Mouse (Mus musculus) neural tube, embryonic 13.5 days (tissue): ENCODE results near the gene Ccdc113. TPM values are rescaled to one million over a fixed set of nuclear protein-coding genes. Genes with fewer than 3 reads are reported as not detected.
A peak's percentile ranks its signal among the peaks of the same experiment; 100 is the strongest.

Experiments used
- ATAC-seq: fragments of 200-750 bp; cut with Nextera tagmentation; 2 replicates; pipeline ENCODE4 v1.8.0; 2017; ENCODE audit warnings: low read depth, mild to moderate bottlenecking, moderate TSS enrichment, moderate library complexity
- H3K27ac ChIP-seq: fragments of 300-500 bp; sonication (generic); replicated peaks from 2 replicates; pipeline ENCODE4 v1.5.1; 2015; ENCODE audit warnings: moderate library complexity, mild to moderate bottlenecking, inconsistent platforms
- H3K27me3 ChIP-seq: fragments of 300-500 bp; sonication (generic); 2 replicates; pipeline ENCODE4 v1.6.1; 2015; ENCODE audit warnings: mild to moderate bottlenecking, inconsistent platforms
- H3K36me3 ChIP-seq: fragments of 300-500 bp; sonication (generic); 2 replicates; pipeline ENCODE4 v1.6.1; 2015; ENCODE audit warnings: mild to moderate bottlenecking, inconsistent platforms
- H3K4me1 ChIP-seq: fragments of 300-500 bp; sonication (generic); replicated peaks from 2 replicates; pipeline ENCODE4 v1.6.1; 2015; ENCODE audit warnings: inconsistent platforms
- H3K4me2 ChIP-seq: fragments of 300-500 bp; sonication (generic); 2 replicates; pipeline ENCODE4 v1.6.1; 2015; ENCODE audit warnings: inconsistent platforms, mild to moderate bottlenecking, moderate library complexity
- H3K4me3 ChIP-seq: fragments of 300-500 bp; sonication (generic); 2 replicates; pipeline ENCODE4 v1.5.1; 2015; ENCODE audit warnings: mild to moderate bottlenecking, inconsistent platforms
- H3K9ac ChIP-seq: fragments of 300-500 bp; sonication (generic); 2 replicates; pipeline ENCODE4 v1.6.1; 2015; ENCODE audit warnings: moderate library complexity, mild to moderate bottlenecking, inconsistent platforms
- H3K9me3 ChIP-seq: fragments of 300-500 bp; sonication (generic); 2 replicates; pipeline ENCODE4 v1.6.1; 2016; ENCODE audit warnings: inconsistent platforms
- WGBS: fragments of 180-500 bp; shearing (Covaris S2); methylation state at CpG from one replicate; pipeline ENCODE4 v1.1.7; 2015; 5-methylcytosine and 5-hydroxymethylcytosine counted together
- polyA plus RNA-seq: library from polyadenylated mRNA; unstranded; fragments of >200 nt; fragmentation: Nextera tagmentation; extraction: Ambion mirVana; gene quantifications from 2 replicates; pipeline ENCODE4 v1.2.1, GENCODE M21; 2015

Ccdc113 gene
- polyA plus RNA-seq, 1 experiment from 2014 or later = 0.54 TPM

DNA sequence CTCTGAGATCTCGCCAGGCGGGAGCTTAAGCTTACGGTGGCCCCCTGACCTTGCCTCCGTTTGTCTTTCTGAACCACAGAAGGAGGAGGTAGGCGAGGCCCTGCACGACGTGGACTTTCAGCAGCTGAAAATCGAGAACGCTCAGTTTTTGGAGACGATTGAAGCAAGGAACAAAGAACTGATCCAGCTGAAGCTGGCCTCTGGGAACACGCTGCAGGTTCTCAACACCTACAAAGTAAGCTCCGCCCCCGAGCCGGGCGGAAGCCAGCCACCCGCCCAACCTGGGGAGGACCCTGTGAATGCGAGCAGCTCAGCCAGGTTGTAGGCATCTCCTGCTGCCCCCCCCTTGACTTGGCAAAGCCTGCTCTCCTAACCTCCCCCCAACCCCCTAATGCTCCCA, 11.9 kb downstream of the Ccdc113 start:
- Histone ChIP-seq H3K36me3 (no peaks in the 10 kb centered on the region), H3K9me3 (no peaks in the 10 kb centered on the region), H3K27me3 (no peaks in the 10 kb centered on the region), H3K9ac (no peak overlapping the region), H3K4me2 (no peak overlapping the region), H3K4me1 (peaks cover 17% of the 10 kb centered on the region), H3K4me3 (no peak overlapping the region), H3K27ac (no peak overlapping the region)
- WGBS = 81% methylated on average over 17 of the region's 17 CpGs
- ATAC-seq = no peak

DNA sequence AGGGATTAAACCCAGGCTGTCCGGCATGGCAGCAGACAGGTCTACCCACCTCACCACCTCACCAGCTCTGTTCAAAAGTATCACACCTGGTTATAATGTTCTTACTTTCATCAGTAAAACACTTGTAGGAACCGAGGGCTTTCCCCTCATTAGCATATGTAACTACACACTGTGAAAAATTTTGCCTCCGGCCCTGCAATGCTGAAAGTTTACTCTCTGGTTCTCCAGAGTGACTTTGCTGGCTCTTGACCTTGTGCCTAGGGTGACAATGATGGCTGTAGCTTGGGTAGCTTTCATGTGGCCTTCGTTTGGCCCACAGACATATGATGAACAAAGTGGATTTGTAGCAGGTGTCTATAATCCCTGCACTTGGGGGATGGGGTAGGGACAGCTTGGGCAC, 13.1 kb downstream of the Ccdc113 start:
- H3K9me3 ChIP-seq = no peaks in the 10 kb centered on the region
- no peaks in the 10 kb centered on the region for H3K36me3 ChIP-seq
- H3K9ac ChIP-seq = no peak overlapping the region
- no peak overlapping the region for H3K4me3 ChIP-seq
- no peaks in the 10 kb centered on the region for H3K27me3 ChIP-seq
- H3K27ac ChIP-seq = no peak overlapping the region
- no peak overlapping the region for H3K4me2 ChIP-seq
- ATAC-seq = no peak
- 81% methylated on average over 4 of the region's 4 CpGs for WGBS
- H3K4me1 ChIP-seq = peaks cover 18% of the 10 kb centered on the region

DNA sequence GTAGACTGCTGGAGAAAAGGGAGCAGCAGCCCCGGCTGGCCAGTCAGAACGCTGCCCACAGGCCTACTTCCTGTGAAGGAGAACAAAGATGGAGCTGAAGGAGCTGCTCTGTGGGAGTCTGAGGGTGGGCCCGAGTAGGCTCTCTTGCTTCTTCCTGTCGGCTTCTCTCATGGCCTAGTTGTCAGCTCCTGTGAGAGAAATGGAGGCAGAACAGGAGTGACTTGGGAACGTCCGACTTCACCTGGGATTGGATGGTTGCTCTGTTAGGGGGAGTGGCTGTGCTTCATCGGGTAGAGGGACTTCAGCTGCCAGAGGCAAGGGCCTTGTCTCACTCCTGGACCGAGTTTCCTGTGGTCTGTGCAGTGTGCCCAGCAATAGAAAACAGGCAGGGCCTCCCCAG, 14.0 kb downstream of the Ccdc113 start:
- H3K9me3 ChIP-seq = no peaks in the 10 kb centered on the region
- H3K4me2 ChIP-seq = no peak overlapping the region
- WGBS = 73% methylated on average over 8 of the region's 8 CpGs
- H3K27me3 ChIP-seq = no peaks in the 10 kb centered on the region
- H3K4me3 ChIP-seq = no peak overlapping the region
- no peak overlapping the region for H3K27ac ChIP-seq
- H3K36me3 ChIP-seq = no peaks in the 10 kb centered on the region
- ATAC-seq = no peak
- H3K9ac ChIP-seq = no peak overlapping the region
- H3K4me1 ChIP-seq = peaks cover 18% of the 10 kb centered on the region

DNA sequence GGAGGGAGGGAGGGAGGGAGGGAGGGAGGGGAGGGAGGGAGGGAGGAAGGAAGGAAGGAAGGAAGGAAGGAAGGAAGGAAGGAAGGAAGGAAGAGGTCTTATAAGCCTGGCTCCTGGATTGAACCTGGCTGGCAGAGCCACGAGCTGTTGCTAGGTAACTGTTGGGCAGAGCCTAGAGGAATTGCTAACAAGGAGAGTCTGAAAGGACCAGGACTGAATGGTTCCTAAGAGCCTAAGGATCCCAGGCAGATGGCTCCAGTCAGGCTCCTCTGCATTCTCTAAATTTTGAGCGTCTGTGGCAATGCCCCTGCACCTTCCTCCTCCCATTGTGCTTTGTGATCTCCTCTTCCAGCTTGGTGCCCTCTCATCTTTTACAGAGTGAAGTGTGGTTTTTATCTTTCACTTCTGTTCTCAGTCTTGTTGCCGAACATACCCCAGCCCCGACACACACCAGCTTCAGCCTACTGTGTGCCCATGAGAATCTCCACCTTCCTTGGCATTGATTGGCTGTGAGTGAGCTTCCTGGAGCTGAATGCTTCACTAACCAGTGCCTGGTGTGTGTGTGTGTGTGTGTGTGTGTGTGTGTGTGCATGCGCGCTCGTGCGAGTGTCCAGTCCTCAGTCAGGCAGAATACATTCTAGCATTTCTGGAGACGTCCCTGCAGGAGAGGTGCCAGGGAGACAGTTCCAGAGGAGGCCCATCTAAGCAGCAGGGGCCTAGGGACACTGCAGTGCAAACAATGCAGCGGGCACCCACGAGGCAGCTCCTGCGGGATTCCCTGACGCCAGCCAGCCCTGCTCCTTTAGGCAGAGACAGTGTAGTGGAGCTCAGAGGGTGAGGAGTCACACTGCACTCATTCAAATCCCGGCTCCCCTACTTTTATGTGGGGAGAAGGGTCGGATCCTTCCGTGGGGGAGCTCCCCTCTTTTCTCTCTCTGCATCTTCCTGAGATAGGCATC, 16.3 kb downstream of the Ccdc113 start:
- ATAC-seq = peak; percentile 80
- H3K4me3 ChIP-seq = no peak overlapping the region
- no peaks in the 10 kb centered on the region for H3K36me3 ChIP-seq
- peaks cover 18% of the 10 kb centered on the region for H3K4me1 ChIP-seq
- 54% methylated on average over 16 of the region's 16 CpGs for WGBS
- H3K9ac ChIP-seq = peak overlapping the region; percentile 45; the same call in 1 of the 2 replicates
- peak overlapping the region; percentile 54 for H3K27ac ChIP-seq
- H3K27me3 ChIP-seq = no peaks in the 10 kb centered on the region
- no peaks in the 10 kb centered on the region for H3K9me3 ChIP-seq
- H3K4me2 ChIP-seq = no peak overlapping the region

DNA sequence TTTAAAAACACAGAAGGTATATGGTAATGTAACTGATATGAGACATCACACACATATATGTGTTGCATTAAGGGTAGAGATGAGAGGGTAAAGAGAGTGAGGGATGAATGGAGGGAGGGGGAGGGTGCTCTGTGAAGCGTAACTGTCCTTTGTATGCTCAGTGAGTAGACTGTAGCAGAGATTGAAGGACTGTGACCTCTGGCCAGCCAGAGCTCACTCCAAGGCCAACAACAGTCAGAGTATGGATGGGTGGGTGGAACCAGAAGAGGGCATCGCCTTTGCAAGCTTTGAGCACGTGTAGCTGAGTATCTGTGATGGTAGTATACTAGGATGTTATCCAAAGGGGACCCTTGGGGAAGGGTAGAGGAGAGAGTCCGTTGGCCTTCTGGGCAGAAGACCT, 17.7 kb downstream of the Ccdc113 start:
- peaks cover 12% of the 10 kb centered on the region for H3K4me1 ChIP-seq
- no peak overlapping the region for H3K9ac ChIP-seq
- WGBS = 77% methylated on average over 4 of the region's 4 CpGs
- H3K9me3 ChIP-seq = no peaks in the 10 kb centered on the region
- H3K4me2 ChIP-seq = no peak overlapping the region
- no peaks in the 10 kb centered on the region for H3K36me3 ChIP-seq
- H3K4me3 ChIP-seq = no peak overlapping the region
- H3K27ac ChIP-seq = no peak overlapping the region
- no peaks in the 10 kb centered on the region for H3K27me3 ChIP-seq
- no peak for ATAC-seq

DNA sequence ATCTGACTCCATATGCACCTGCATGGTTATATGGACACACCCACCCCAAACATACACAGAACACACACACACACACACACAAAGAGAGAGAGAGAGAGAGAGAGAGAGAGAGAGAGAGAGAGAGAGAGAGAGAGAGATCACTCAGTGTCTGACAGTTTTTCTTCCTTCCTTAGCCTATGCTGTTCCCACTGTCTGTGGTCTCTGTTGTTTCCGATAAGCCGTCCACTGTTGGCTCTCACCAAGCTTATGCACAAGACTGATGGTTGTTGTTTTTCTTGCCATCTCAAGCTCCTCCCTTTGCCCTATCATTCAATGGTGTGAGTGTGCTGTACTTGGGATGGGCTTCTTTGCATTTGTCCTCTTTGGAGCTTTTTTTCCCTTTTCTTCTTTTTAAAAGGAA, 22.1 kb downstream of the Ccdc113 start:
- no peak for ATAC-seq
- 95% methylated on average over 2 of the region's 2 CpGs for WGBS
- peaks cover under 1% of the 10 kb centered on the region; the same call in 1 of the 2 replicates for H3K4me1 ChIP-seq

DNA sequence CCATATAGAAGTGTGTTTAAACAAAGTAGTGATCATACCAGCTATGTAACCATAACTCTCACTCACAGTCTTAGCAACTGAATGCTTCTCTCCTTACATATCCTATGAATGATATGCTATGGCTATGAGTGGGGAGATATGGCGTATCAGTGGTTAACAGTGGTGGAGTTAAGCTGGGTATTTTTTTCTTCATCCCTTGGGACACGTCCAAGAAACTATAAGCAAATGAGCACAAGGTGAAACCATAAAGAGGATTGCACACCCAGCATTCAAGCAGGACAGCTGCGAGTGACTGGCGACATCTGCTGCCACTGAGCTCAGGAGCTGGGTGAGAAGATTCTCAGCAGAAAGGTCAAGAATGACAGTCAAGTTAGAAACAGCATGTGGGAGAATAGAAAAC, 32.3 kb downstream of the Ccdc113 start:
- Histone ChIP-seq H3K36me3 (no peaks in the 10 kb centered on the region), H3K9me3 (peaks cover 5% of the 10 kb centered on the region; the same call in 1 of the 2 replicates), H3K9ac (no peak overlapping the region), H3K4me1 (no peaks in the 10 kb centered on the region), H3K27ac (no peak overlapping the region), H3K27me3 (no peaks in the 10 kb centered on the region), H3K4me2 (no peak overlapping the region), H3K4me3 (no peak overlapping the region)
- WGBS = 75% methylated on average over 4 of the region's 4 CpGs
- ATAC-seq = no peak

More for the DNA sequence above, 22.1 kb downstream of the Ccdc113 start:
- H3K4me3 ChIP-seq = no peak overlapping the region
- no peak overlapping the region for H3K4me2 ChIP-seq
- no peak overlapping the region for H3K27ac ChIP-seq
- H3K9me3 ChIP-seq = no peaks in the 10 kb centered on the region
- H3K27me3 ChIP-seq = no peaks in the 10 kb centered on the region
- no peaks in the 10 kb centered on the region for H3K36me3 ChIP-seq
- H3K9ac ChIP-seq = no peak overlapping the region

DNA sequence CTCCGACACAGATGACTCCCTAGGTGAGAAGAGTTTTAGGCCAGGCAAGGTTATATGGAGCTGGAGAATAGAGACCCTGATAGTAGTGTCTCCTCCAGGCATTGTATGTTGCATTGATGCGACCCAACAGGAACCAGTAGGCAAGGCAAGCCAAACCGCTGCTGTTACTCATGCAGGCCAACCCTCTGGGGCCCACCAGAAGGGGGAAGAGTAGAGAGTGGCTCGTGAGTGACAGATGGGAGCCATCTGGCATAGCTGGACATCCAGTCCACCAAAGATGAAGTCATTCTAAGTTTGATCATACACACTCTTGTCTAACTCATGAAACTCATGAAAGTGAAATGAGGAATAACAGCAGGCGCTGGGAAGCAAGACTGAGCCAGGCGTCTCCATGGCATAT, 32.9 kb downstream of the Ccdc113 start:
- H3K27ac ChIP-seq = no peak overlapping the region
- no peak for ATAC-seq
- H3K9me3 ChIP-seq = peaks cover 5% of the 10 kb centered on the region; the same call in 1 of the 2 replicates
- H3K27me3 ChIP-seq = no peaks in the 10 kb centered on the region
- H3K4me3 ChIP-seq = no peak overlapping the region
- H3K36me3 ChIP-seq = no peaks in the 10 kb centered on the region
- no peak overlapping the region for H3K9ac ChIP-seq
- H3K4me2 ChIP-seq = no peak overlapping the region
- 77% methylated on average over 6 of the region's 6 CpGs for WGBS
- H3K4me1 ChIP-seq = no peaks in the 10 kb centered on the region

DNA sequence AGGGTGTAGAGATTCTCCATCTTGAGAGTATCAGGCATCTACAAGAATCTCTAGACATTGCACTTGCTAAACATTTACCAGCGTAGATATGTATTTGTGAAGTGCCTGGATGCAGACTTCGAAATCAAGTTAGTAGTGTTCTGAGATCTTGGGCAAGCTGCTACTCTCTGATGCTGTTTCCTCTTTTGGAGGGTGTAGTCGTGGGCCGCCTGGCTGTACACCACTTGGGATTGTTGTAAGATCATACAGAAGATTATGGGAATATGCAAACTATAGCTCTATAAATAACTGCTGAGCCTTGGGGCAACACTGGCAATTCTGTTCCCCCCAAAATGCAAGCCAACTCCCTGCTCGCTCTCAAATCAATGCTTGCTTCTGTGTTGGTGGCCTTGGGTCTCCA, 39.3 kb downstream of the Ccdc113 start:
- 92% methylated on average over 5 of the region's 5 CpGs for WGBS
- no peaks in the 10 kb centered on the region for H3K27me3 ChIP-seq
- H3K9ac ChIP-seq = no peak overlapping the region

DNA sequence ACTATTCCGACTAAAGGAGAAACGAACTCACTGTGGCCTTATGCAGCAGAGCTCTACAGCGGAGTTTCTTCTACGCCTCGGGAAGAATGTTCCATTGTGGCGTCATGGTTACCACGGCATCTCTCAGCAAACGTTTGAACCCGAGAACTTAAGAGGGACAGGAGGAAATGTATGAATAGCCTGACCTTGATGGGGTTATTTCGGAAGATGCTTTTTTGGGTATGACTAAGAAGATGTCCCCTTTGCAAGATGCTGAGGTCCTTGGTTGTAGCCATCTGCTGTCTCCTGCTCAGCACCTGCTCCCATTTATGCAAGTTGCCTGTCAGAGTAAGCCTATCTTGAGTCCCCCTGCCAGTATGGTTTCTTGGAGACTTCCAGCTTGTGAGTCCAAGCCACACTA, 42.4 kb downstream of the Ccdc113 start, which contains the start of gene Prss54:
Gene Prss54 (minus strand): TSS at position 101 of the 400 bp plus-strand sequence.
- H3K36me3 ChIP-seq = no peaks in the 10 kb centered on the region
- no peak for ATAC-seq
- H3K27me3 ChIP-seq = no peaks in the 10 kb centered on the region
- H3K4me2 ChIP-seq = no peak within 1 kb of the TSS
- 87% methylated on average over 10 of the region's 10 CpGs for WGBS
- H3K4me3 ChIP-seq = no peak within 1 kb of the TSS
- no peak within 1 kb of the TSS for H3K27ac ChIP-seq
- H3K9me3 ChIP-seq = no peaks in the 10 kb centered on the region
- H3K4me1 ChIP-seq = no peaks in the 10 kb centered on the region
- H3K9ac ChIP-seq = no peak within 1 kb of the TSS

More for the DNA sequence above, 39.3 kb downstream of the Ccdc113 start:
- Histone ChIP-seq H3K36me3 (no peaks in the 10 kb centered on the region), H3K4me2 (no peak overlapping the region), H3K9me3 (peaks cover 5% of the 10 kb centered on the region; the same call in 1 of the 2 replicates), H3K4me3 (no peak overlapping the region), H3K4me1 (no peaks in the 10 kb centered on the region), H3K27ac (no peak overlapping the region)
- no peak for ATAC-seq

DNA sequence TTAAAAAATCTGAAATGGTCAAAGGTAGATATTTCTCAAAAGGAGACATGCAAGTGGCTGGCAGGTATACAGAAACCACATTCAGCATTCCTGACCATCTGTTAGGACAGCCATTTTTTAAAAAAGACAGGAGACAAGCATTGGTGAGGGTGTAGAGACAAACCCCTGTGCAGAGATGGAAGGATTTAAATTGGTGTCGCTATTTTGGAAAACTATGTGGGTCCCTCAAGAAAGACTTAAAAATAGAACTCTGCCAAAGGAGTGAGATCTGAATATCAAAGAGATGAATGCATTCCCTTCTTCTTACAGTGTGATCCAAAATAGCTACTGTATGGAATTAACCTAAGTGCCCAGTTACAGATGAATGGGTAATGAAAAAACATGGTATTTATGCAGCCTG, 53.5 kb downstream of the Ccdc113 start:
- 0 out of 2 replicates have a peak, but pooled peaks cover 3% of the 10 kb centered on the region for H3K4me1 ChIP-seq
- H3K9me3 ChIP-seq = no peaks in the 10 kb centered on the region
- no peak overlapping the region for H3K4me3 ChIP-seq
- WGBS = 96% methylated on average over 1 of the region's 1 CpGs
- no peak overlapping the region for H3K27ac ChIP-seq
- no peaks in the 10 kb centered on the region for H3K27me3 ChIP-seq
- H3K9ac ChIP-seq = no peak overlapping the region
- no peak for ATAC-seq
- no peak overlapping the region for H3K4me2 ChIP-seq
- no peaks in the 10 kb centered on the region for H3K36me3 ChIP-seq

DNA sequence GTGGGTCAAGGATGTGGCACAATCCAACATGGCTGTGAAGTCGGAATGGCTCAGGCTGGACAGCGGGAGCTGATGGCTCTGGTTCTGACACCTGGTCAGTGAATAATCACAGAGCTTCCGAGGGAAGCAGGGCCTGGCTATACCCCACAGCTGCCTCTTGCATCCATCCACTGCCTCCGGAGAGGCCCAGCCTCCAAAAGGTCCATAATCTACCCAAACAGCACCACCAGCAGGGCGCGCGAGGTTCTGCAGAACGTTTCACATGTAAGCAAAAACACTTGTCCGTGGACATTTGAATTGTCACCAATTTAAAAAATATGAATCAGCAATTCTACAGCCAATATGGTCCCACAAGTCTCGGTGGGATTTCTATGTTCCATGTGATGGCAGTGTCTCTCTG, 55.4 kb downstream of the Ccdc113 start:
- Histone ChIP-seq H3K9ac (no peak overlapping the region), H3K36me3 (no peaks in the 10 kb centered on the region), H3K27me3 (no peaks in the 10 kb centered on the region), H3K4me2 (no peak overlapping the region), H3K27ac (no peak overlapping the region), H3K9me3 (no peaks in the 10 kb centered on the region), H3K4me1 (0 out of 2 replicates have a peak, but pooled peaks cover 3% of the 10 kb centered on the region), H3K4me3 (no peak overlapping the region)
- WGBS = 69% methylated on average over 10 of the region's 10 CpGs
- no peak for ATAC-seq
